Mouse (Mus musculus): Measurements from ENCODE around the gene Sfmbt1.

DNA sequence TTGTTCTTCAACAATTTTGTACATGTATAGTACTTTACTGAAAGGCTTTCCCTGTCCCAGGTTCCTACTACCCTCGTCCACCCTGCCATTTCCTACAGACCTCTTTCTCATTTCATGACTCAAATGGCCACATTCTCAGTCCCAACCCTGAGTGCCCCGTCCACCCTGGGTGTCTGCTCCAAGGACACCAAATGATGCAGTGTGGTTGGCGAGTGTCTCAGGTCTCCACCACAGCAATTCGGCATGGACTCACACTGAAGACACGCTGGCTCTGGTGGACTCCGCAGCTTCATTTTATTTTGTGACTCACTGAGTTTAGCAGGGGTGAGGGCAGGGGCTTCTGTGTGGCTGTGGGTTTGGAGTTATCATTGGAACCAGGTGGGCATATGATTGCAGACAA lies 44.5 kb upstream of the Sfmbt1 start:
- TF ChIP-seq HCFC1 (IDR thresholded peaks at IDR 0.05; ENCODE audit: borderline replicate concordance, insufficient read depth, low read length) (no peak), ZC3H11A (IDR thresholded peaks at IDR 0.05; ENCODE audit: borderline replicate concordance, low read depth, low read length) (no peak), CHD2 (IDR thresholded peaks at IDR 0.05; ENCODE audit: low read depth, low read length) (no peak)

All from ES-E14 (cell line).